Mouse (Mus musculus) limb, embryonic 11.5 days (tissue): ENCODE measurements around the gene Cacnb3. TPM values are rescaled to one million over a fixed set of nuclear protein-coding genes. Genes with fewer than 3 reads are reported as not detected.

Experiments used
- ATAC-seq: fragments of 200-750 bp; cut with Nextera tagmentation; 2 replicates; pipeline ENCODE4 v1.8.0; 2017; ENCODE audit warnings: low read depth; ENCODE audit not compliant: insufficient number of reproducible peaks, low FRiP score, low TSS enrichment
- DNase-seq: peaks from one replicate; pipeline ENCODE4 v3.0.0-alpha.2; 2015; ENCODE audit warnings: low spot score
- H3K27ac ChIP-seq: fragments of 300-500 bp; sonication (generic); replicated peaks from 2 replicates; pipeline ENCODE4 v1.5.1; 2014; ENCODE audit warnings: low read depth, mild to moderate bottlenecking, low read length
- H3K27me3 ChIP-seq: fragments of 300-500 bp; sonication (generic); 2 replicates; pipeline ENCODE4 v1.6.1; 2014; ENCODE audit warnings: mild to moderate bottlenecking, low read length, mixed read lengths; ENCODE audit not compliant: control insufficient read depth, insufficient read depth
- H3K36me3 ChIP-seq: fragments of 300-500 bp; sonication (generic); 2 replicates; pipeline ENCODE4 v1.6.1; 2014; ENCODE audit warnings: mild to moderate bottlenecking, low read length, moderate library complexity, mixed read lengths; ENCODE audit not compliant: control insufficient read depth, insufficient read depth
- H3K4me1 ChIP-seq: fragments of 300-500 bp; sonication (generic); 2 replicates; pipeline ENCODE4 v1.6.1; 2014; ENCODE audit warnings: low read length, mixed read lengths; ENCODE audit not compliant: control insufficient read depth, insufficient read depth
- H3K4me2 ChIP-seq: fragments of 300-500 bp; sonication (generic); 2 replicates; pipeline ENCODE4 v1.6.1; 2014; ENCODE audit warnings: low read depth, mild to moderate bottlenecking, moderate library complexity; ENCODE audit not compliant: severe bottlenecking
- H3K4me3 ChIP-seq: fragments of 300-500 bp; sonication (generic); 2 replicates; pipeline ENCODE4 v1.5.1; 2014; ENCODE audit warnings: low read depth, low read length
- H3K9ac ChIP-seq: fragments of 300-500 bp; sonication (generic); 2 replicates; pipeline ENCODE4 v1.6.1; 2014; ENCODE audit warnings: mild to moderate bottlenecking, low read length
- H3K9me3 ChIP-seq: fragments of 300-500 bp; sonication (generic); 2 replicates; pipeline ENCODE4 v1.6.1; 2016; ENCODE audit warnings: low read length; ENCODE audit not compliant: control insufficient read depth
- WGBS: fragments of 180-500 bp; shearing (Covaris S2); extraction: QIAGEN DNeasy Blood & Tissue Kit; methylation state at CpG from one replicate; pipeline ENCODE4 v1.1.7; 2014; 5-methylcytosine and 5-hydroxymethylcytosine counted together
- polyA plus RNA-seq: library from polyadenylated mRNA; unstranded; fragments of >200 nt; fragmentation: Nextera tagmentation; extraction: Ambion mirVana; gene quantifications from 2 replicates; pipeline ENCODE4 v1.2.1, GENCODE M21; 2014

The Cacnb3 gene
- polyA plus RNA-seq, 1 experiment from 2014 or later = 23.4 TPM

GRCm38 (mm10) chr15:98606051-98606536, 24.5 kb upstream of the Cacnb3 start:
- peaks cover 17% of the 10 kb centered on the region for H3K4me1 ChIP-seq
- H3K4me2 ChIP-seq = no peak overlapping the region
- H3K9me3 ChIP-seq = no peaks in the 10 kb centered on the region
- no peak for DNase-seq
- peaks cover 21% of the 10 kb centered on the region for H3K36me3 ChIP-seq
- no peak for ATAC-seq
- H3K27me3 ChIP-seq = no peaks in the 10 kb centered on the region
- no peak overlapping the region for H3K27ac ChIP-seq
- no peak overlapping the region for H3K9ac ChIP-seq
- H3K4me3 ChIP-seq = no peak overlapping the region
- WGBS = 91% methylated on average over 12 of the region's 12 CpGs

DNA sequence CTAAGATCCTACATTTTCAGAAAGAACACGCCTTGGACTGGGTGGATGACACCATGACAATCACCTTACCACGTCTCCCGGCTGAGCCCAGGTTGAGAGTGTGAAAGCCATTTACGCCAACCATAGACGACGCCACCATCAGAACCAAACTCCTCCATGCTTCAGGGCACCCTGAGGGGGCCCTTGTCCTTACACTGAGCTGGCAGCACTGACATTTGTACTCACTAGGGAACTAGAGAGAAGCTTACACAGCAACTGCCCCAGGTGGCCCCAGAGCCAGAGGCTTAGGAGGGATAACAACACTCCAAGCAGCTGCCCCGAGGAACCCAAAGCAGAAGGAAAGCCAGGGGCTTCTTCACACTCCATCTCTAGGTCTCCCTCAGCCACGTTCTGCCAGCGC, 23.9 kb upstream of the Cacnb3 start:
- Histone ChIP-seq H3K9me3 (no peaks in the 10 kb centered on the region), H3K4me3 (no peak overlapping the region), H3K36me3 (peaks cover 19% of the 10 kb centered on the region), H3K4me1 (peaks cover 17% of the 10 kb centered on the region), H3K27me3 (no peaks in the 10 kb centered on the region), H3K4me2 (no peak overlapping the region), H3K9ac (0 out of 2 replicates have a peak overlapping the region, but pooled peaks have one; percentile 5), H3K27ac (no peak overlapping the region)
- ATAC-seq (no peak), DNase-seq (no peak)
- 59% methylated on average over 9 of the region's 9 CpGs for whole genome bisulfite sequencing

DNA sequence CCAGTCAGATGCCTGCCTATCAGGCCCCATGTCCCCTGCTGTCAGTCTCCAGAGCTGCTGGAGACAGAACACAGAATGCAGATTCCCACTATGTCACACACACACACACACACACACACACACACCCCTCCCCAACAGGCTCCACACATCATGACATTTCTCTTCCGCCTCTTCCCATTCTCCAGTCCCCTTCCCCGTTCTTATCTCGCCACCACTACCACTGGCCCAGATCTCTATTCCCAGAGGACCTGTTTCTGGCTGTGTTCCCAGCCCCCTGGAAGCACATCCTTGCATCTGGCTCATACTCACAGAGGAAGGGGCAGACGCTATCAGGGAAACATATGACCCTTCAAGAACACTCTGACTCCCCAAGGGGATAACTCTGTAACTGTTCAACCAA, 23.1 kb upstream of the Cacnb3 start:
- DNase-seq (no peak), ATAC-seq (no peak)
- H3K9me3 ChIP-seq = no peaks in the 10 kb centered on the region
- no peaks in the 10 kb centered on the region for H3K27me3 ChIP-seq
- H3K27ac ChIP-seq = no peak overlapping the region
- H3K4me3 ChIP-seq = peak overlapping the region; percentile 88
- peak overlapping the region; percentile 90; the same call in 1 of the 2 replicates for H3K9ac ChIP-seq
- peaks cover 17% of the 10 kb centered on the region for H3K4me1 ChIP-seq
- peaks cover 17% of the 10 kb centered on the region for H3K36me3 ChIP-seq
- H3K4me2 ChIP-seq = peak overlapping the region; percentile 96
- WGBS = 46% methylated on average over 4 of the region's 4 CpGs

DNA sequence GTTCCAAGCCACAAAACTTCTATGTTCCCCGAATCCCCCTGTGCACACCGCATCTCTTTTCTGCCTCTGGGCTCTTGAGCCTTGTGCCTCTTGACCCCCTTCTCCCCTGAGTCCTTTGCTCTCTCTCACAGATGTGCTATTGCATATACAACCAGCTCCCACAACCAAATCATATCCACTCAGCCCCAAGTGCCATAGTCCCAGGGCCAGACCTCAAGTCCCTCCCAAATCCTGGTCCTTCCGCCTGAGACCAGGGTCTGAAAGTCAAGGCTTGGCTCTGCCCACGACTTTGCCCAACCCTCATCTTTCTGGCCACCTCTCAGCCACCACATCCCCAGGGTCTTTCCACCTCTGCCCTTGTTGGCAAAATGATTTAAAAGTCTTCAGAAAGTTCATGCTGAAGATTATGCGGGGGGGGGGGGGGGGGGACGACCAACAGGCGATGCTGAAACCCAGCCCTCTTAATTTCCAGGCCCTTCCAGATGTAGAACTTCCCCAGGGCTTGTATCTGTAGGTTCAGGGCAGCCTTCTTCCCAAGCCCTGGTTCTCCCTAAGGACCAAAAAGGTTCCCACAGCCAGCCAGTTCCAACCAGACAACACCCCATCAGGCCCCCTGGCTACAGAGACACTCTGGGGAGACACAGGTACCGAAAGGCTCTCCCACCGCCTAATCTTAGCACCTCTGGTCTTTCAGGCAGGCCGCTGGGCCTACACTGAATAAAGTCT, 22.4 kb upstream of the Cacnb3 start:
- H3K4me1 ChIP-seq = peaks cover 17% of the 10 kb centered on the region
- 23% methylated on average over 9 of the region's 10 CpGs for WGBS
- H3K27ac ChIP-seq = peak overlapping the region; percentile 88
- no peak for ATAC-seq
- H3K4me3 ChIP-seq = peak overlapping the region; percentile 88
- DNase-seq = no peak
- H3K36me3 ChIP-seq = peaks cover 16% of the 10 kb centered on the region
- H3K4me2 ChIP-seq = peak overlapping the region; percentile 96
- no peaks in the 10 kb centered on the region for H3K9me3 ChIP-seq
- no peaks in the 10 kb centered on the region for H3K27me3 ChIP-seq
- peak overlapping the region; percentile 90 for H3K9ac ChIP-seq

GRCm38 (mm10) chr15:98608784-98609250, 21.8 kb upstream of the Cacnb3 start:
- Histone ChIP-seq H3K36me3 (peaks cover 10% of the 10 kb centered on the region), H3K4me2 (peak overlapping the region; percentile 96), H3K27ac (peak overlapping the region; percentile 88), H3K4me1 (peaks cover 17% of the 10 kb centered on the region), H3K4me3 (peak overlapping the region; percentile 88), H3K9me3 (no peaks in the 10 kb centered on the region), H3K27me3 (no peaks in the 10 kb centered on the region), H3K9ac (peak overlapping the region; percentile 90)
- ATAC-seq (peak; percentile 33), DNase-seq (peak; percentile 58)
- WGBS = 0% methylated on average over 7 of the region's 26 CpGs

DNA sequence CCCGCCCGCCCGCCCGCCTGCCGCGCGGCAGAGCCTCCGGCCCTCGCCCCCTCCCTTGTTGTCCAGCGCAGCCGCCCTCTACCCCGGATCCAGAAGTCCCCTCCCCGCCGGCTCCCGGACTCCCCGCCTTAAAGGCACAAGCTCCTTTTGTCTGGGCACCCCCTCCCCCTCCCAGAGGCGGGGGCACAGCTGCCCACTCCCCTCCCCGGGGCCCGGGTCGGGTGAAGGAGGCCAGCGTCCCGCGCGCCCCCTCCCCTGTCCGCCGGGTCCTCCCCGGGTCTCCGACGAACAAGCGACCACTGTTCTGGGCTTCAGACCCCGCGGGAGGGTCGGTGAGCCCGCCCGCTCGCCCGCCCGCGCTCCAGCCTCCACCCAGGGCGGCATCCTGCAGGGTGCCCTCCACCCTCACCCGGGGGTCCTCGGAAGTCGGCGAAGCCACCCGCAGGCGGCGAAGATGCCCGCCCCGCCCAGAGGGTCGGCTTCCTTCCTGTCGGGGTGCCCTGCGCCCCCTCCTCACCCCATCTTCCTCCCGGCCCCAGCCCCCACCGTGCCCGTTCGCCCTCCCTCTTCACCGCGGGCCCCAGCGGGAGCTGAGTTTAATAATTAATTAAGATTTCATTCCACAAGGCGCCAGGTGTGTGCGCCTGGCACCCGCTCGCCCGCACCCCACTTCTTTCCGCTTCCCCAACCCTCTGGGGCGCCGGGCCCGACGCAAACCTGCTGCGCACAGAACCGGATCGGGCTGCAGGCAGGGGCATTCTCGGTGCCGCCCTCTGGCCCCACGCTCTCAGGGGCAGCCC, 21.1 kb upstream of the Cacnb3 start, which contains the start of gene Adcy6:
Adcy6 (minus strand) TSS at position 746 of the 800 bp plus-strand sequence.
- peaks cover 4% of the 10 kb centered on the region; the same call in 1 of the 2 replicates for H3K36me3 ChIP-seq
- peak within 1 kb of the TSS; percentile 96 for H3K4me2 ChIP-seq
- H3K27ac ChIP-seq = peak within 1 kb of the TSS; percentile 88
- H3K4me3 ChIP-seq = peak within 1 kb of the TSS; percentile 88
- H3K4me1 ChIP-seq = peaks cover 19% of the 10 kb centered on the region
- no peaks in the 10 kb centered on the region for H3K9me3 ChIP-seq
- peak; percentile 78 for ATAC-seq
- DNase-seq = peak; percentile 94
- whole genome bisulfite sequencing = under 1% methylated on average over 60 of the region's 75 CpGs
- H3K9ac ChIP-seq = peak within 1 kb of the TSS; percentile 90
- no peaks in the 10 kb centered on the region for H3K27me3 ChIP-seq

GRCm38 (mm10) chr15:98610131-98610633, 20.5 kb upstream of the Cacnb3 start:
- Histone ChIP-seq H3K4me1 (peaks cover 23% of the 10 kb centered on the region), H3K9ac (peak overlapping the region; percentile 90), H3K27me3 (no peaks in the 10 kb centered on the region), H3K4me3 (peak overlapping the region; percentile 88), H3K36me3 (peaks cover 4% of the 10 kb centered on the region; the same call in 1 of the 2 replicates), H3K9me3 (no peaks in the 10 kb centered on the region), H3K27ac (peak overlapping the region; percentile 88; the same call in 1 of the 2 replicates), H3K4me2 (peak overlapping the region; percentile 96)
- DNase-seq (peak; percentile 48), ATAC-seq (no peak)
- 3% methylated on average over 12 of the region's 12 CpGs for WGBS

DNA sequence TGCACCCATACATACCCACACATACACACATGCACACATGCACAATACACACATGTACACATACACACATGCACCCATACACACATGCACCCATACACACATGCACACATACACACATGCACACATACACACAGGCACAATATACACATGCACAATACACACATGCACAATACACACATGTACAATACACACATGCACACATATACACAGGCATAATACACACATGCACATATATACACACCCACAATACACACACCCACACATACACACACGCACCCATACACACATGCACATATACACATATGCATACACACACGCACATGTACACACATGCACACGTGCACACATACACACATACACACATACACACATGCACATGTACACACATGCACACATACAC, 18.4 kb upstream of the Cacnb3 start:
- Histone ChIP-seq H3K4me1 (peaks cover 27% of the 10 kb centered on the region), H3K9me3 (no peaks in the 10 kb centered on the region), H3K9ac (no peak overlapping the region), H3K4me3 (no peak overlapping the region), H3K27me3 (no peaks in the 10 kb centered on the region), H3K27ac (no peak overlapping the region), H3K4me2 (no peak overlapping the region), H3K36me3 (no peaks in the 10 kb centered on the region)
- ATAC-seq (no peak), DNase-seq (no peak)
- 96% methylated on average over 3 of the region's 3 CpGs for WGBS
